ENCODE assay signal across 8 mouse cellular contexts in the genomic region with DNA sequence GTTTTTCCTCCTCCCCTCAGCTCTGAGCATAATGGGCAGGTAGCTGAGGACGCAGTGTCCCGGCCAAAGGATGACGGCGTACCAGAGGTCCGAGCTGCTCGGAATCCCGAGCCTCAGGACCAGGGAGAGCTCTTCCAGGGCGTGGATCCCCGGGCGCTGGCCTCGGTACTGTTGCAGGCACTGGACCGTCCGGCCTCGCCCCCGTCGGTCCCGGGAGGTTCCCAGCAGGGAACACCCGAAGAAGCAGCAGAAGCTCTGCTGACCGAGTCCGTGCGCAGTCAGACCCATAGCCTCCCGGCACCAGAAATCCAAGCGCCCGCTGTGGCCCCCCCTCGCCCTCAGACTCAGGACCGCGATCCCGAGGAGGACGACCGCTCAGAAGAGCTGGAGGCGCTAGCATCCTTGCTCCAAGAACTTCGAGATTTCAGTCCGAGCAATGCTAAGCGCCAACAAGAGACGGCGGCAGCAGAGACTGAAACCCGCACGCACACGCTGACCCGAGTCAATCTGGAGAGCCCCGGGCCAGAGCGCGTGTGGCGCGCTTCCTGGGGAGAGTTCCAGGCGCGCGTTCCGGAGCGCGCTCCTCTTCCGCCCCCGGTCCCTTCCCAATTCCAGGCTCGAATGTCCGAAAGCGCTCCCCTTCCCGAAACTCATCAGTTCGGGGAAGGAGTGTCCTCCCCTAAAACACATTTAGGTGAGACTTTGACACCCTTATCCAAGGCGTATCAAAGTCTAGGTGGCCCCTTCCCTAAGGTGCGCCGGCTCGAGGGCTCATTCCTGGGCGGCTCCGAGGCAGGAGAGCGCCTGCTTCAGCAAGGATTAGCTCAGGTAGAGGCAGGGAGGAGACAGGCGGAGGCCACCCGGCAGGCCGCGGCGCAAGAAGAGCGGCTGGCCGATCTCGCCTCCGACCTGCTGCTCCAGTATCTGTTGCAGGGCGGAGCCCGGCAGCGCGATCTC. TPM values are rescaled to one million over a fixed set of nuclear protein-coding genes. Genes with fewer than 3 reads are reported as not detected.
A peak's percentile ranks its signal among the peaks of the same experiment; 100 is the strongest.
DNase-seq lines count a peak whose midpoint lies in the region; ATAC-seq and TF ChIP-seq lines count a peak whose summit lies in the region.

No protein-coding gene starts in this region.

- H3K27me3 ChIP-seq in kidney, embryonic 15.5 days, result peaks cover 62% of the 10 kb centered on the region
- peaks cover 58% of the 10 kb centered on the region for H3K27me3 ChIP-seq in G1E (ENCODE audit: insufficient read depth, low read length)
- peaks cover 64% of the 10 kb centered on the region for H3K27me3 ChIP-seq in limb, embryonic 14.5 days (ENCODE audit: control insufficient read depth, insufficient read depth, low read length)
- H3K27me3 ChIP-seq in neural tube, embryonic 11.5 days (ENCODE audit: control insufficient read depth, insufficient read depth, low read length), result peaks cover 54% of the 10 kb centered on the region

- TF ChIP-seq CTCF in G1E (IDR thresholded peaks at IDR 0.05; ENCODE audit: low read depth, low read length), result no peak

- TF ChIP-seq POLR2A in limb, embryonic 14.5 days (IDR thresholded peaks at IDR 0.05; ENCODE audit: borderline replicate concordance, extremely low read depth, insufficient read depth, insufficient read length), result no peak

- intact Hi-C loops in heart, postnatal 10 days (cut with DNase I), result no loop called here

- under 1% methylated on average over 78 of the region's 78 CpGs for WGBS in kidney, embryonic 15.5 days
- 1% methylated on average over 77 of the region's 78 CpGs for WGBS in limb, embryonic 14.5 days
- WGBS in neural tube, embryonic 11.5 days, result under 1% methylated on average over 78 of the region's 78 CpGs

- peaks cover 50% of the 10 kb centered on the region for H3K4me1 ChIP-seq in kidney, embryonic 15.5 days
- peaks cover 61% of the 10 kb centered on the region for H3K4me1 ChIP-seq in G1E (ENCODE audit: insufficient read depth, low read depth, low read length)
- H3K4me1 ChIP-seq in limb, embryonic 14.5 days (ENCODE audit: control insufficient read depth, insufficient read depth, low read length), result peaks cover 21% of the 10 kb centered on the region
- peaks cover 16% of the 10 kb centered on the region for H3K4me1 ChIP-seq in neural tube, embryonic 11.5 days (ENCODE audit: control insufficient read depth, insufficient read depth, low read length)

- H3K36me3 ChIP-seq in kidney, embryonic 15.5 days, result peaks cover 6% of the 10 kb centered on the region
- peaks cover 24% of the 10 kb centered on the region for H3K36me3 ChIP-seq in G1E (replicated peaks)
- peaks cover 12% of the 10 kb centered on the region for H3K36me3 ChIP-seq in limb, embryonic 14.5 days (ENCODE audit: control insufficient read depth, insufficient read depth, low read length)
- H3K36me3 ChIP-seq in neural tube, embryonic 11.5 days (ENCODE audit: control insufficient read depth, insufficient read depth, low read length), result no peaks in the 10 kb centered on the region

- DNase-seq in kidney, adult 9 months, result no peak
- DNase-seq in G1E (ENCODE audit: low spot score), result no peak
- DNase-seq in cerebellum, adult 9-11 months, result peak; percentile 51
- DNase-seq in heart, postnatal 10 days, result peak; percentile 57 to 69
- peak; percentile 5 for DNase-seq in limb, embryonic 14.5 days (ENCODE audit: low spot score)
- no peak for DNase-seq in neural tube, embryonic 11.5 days (ENCODE audit: low spot score)
- DNase-seq in layer of hippocampus, postnatal 25 days (ENCODE audit: extremely low spot score in 1 of 2, low spot score in 1 of 2), result no peak

- H3K4me3 ChIP-seq in kidney, embryonic 15.5 days (replicated peaks), result peak overlapping the region; percentile 54
- H3K4me3 ChIP-seq in G1E (ENCODE audit: low read depth, low read length), result peak overlapping the region; percentile 72
- peak overlapping the region; percentile 43 for H3K4me3 ChIP-seq in limb, embryonic 14.5 days (replicated peaks; ENCODE audit: low read length)
- H3K4me3 ChIP-seq in neural tube, embryonic 11.5 days (ENCODE audit: low read depth, low read length), result peak overlapping the region; percentile 33

- no peak for ATAC-seq in kidney, embryonic 15.5 days (replicated peaks; ENCODE audit: low FRiP score)
- no peak for ATAC-seq in G1E (ENCODE audit: extremely low read depth, insufficient number of reproducible peaks, low FRiP score, poor library complexity, severe bottlenecking)
- no peak for ATAC-seq in limb, embryonic 14.5 days (ENCODE audit: low FRiP score, low read depth)
- ATAC-seq in neural tube, embryonic 11.5 days (ENCODE audit: insufficient read depth, low FRiP score, low TSS enrichment), result no peak

- H3K9me3 ChIP-seq in kidney, embryonic 15.5 days (replicated peaks), result no peaks in the 10 kb centered on the region
- peaks cover 8% of the 10 kb centered on the region for H3K9me3 ChIP-seq in G1E (replicated peaks)
- H3K9me3 ChIP-seq in limb, embryonic 14.5 days (ENCODE audit: control insufficient read depth, low read length), result no peaks in the 10 kb centered on the region
- no peaks in the 10 kb centered on the region for H3K9me3 ChIP-seq in neural tube, embryonic 11.5 days (ENCODE audit: control insufficient read depth, low read length)

- H3K4me2 ChIP-seq in kidney, embryonic 15.5 days, result peak overlapping the region; percentile 100
- peak overlapping the region; percentile 99 for H3K4me2 ChIP-seq in limb, embryonic 14.5 days (replicated peaks; ENCODE audit: low read depth, low read length, severe bottlenecking)
- H3K4me2 ChIP-seq in neural tube, embryonic 11.5 days (ENCODE audit: low read depth), result peak overlapping the region; percentile 90

- H3K9ac ChIP-seq in kidney, embryonic 15.5 days, result no peak overlapping the region
- no peak overlapping the region for H3K9ac ChIP-seq in limb, embryonic 14.5 days (ENCODE audit: low read depth, low read length, severe bottlenecking)
- H3K9ac ChIP-seq in neural tube, embryonic 11.5 days (ENCODE audit: low read length), result peak overlapping the region; percentile 22; the same call in 1 of the 2 replicates

- no peak overlapping the region for H3K27ac ChIP-seq in kidney, embryonic 15.5 days
- no peak overlapping the region for H3K27ac ChIP-seq in limb, embryonic 14.5 days (replicated peaks; ENCODE audit: low read depth, low read length)
- H3K27ac ChIP-seq in neural tube, embryonic 11.5 days (ENCODE audit: low read depth, low read length), result no peak overlapping the region

RNA-seq across cellular contexts. Expression of gene Vgf, which starts 5.2 kb away (rescaled TPM):
- 0.10 and 0.55 TPM in 2 replicates for polyA plus RNA-seq in kidney, embryonic 15.5 days (2015; fragmentation: Nextera tagmentation; extraction: Ambion mirVana)
- total RNA-seq in G1E (2014; fragmentation: Nextera tagmentation) (not detected in 2 replicates), G1E (2017) (0.06 and 0.11 TPM in 2 replicates)
- polyA plus RNA-seq in G1E (2012), result 0.56 and 0.59 TPM in 2 replicates
- total RNA-seq in heart, postnatal 10 days (2021), result not detected
- 0.08 and 0.21 TPM in 2 replicates for polyA plus RNA-seq in limb, embryonic 14.5 days (2012; rRNA removed)
- 0.11 TPM in 1 of 2 replicates, not detected in the other for polyA plus RNA-seq in limb, embryonic 14.5 days (2014; fragmentation: Nextera tagmentation; extraction: Ambion mirVana)
- 1.2 and 1.5 TPM in 2 replicates for polyA plus RNA-seq in neural tube, embryonic 11.5 days (2014; fragmentation: Nextera tagmentation; extraction: Ambion mirVana)
- total RNA-seq in layer of hippocampus, postnatal 25 days (2021), result 100 to 1,000 TPM; 219 to 233 TPM

RNA-seq across cellular contexts. Expression of gene Ap1s1, which starts 14.6 kb away (rescaled TPM):
- polyA plus RNA-seq in kidney, embryonic 15.5 days (2015; fragmentation: Nextera tagmentation; extraction: Ambion mirVana), result 181 and 194 TPM in 2 replicates
- total RNA-seq in G1E (2014; fragmentation: Nextera tagmentation) (36.8 and 37.5 TPM in 2 replicates), G1E (2017) (104 and 115 TPM in 2 replicates)
- polyA plus RNA-seq in G1E (2012), result 136 and 173 TPM in 2 replicates
- 10 to 100 TPM; 59.7 to 65.0 TPM for total RNA-seq in heart, postnatal 10 days (2021)
- 98.3 and 112 TPM in 2 replicates for polyA plus RNA-seq in limb, embryonic 14.5 days (2012; rRNA removed)
- 144 and 146 TPM in 2 replicates for polyA plus RNA-seq in limb, embryonic 14.5 days (2014; fragmentation: Nextera tagmentation; extraction: Ambion mirVana)
- 166 and 168 TPM in 2 replicates for polyA plus RNA-seq in neural tube, embryonic 11.5 days (2014; fragmentation: Nextera tagmentation; extraction: Ambion mirVana)
- 100 to 1,000 TPM; 262 to 327 TPM for total RNA-seq in layer of hippocampus, postnatal 25 days (2021)

RNA-seq across cellular contexts. Expression of gene Serpine1, which starts 40.7 kb away (rescaled TPM):
- 0.45 and 0.48 TPM in 2 replicates for polyA plus RNA-seq in kidney, embryonic 15.5 days (2015; fragmentation: Nextera tagmentation; extraction: Ambion mirVana)
- 76.9 and 92.3 TPM in 2 replicates for total RNA-seq in G1E (2014; fragmentation: Nextera tagmentation)
- total RNA-seq in G1E (2017), result 18.6 and 20.4 TPM in 2 replicates
- polyA plus RNA-seq in G1E (2012), result 1.1 and 1.9 TPM in 2 replicates
- 10 to 100 TPM; 11.0 to 19.3 TPM for total RNA-seq in heart, postnatal 10 days (2021)
- 3.9 and 4.5 TPM in 2 replicates for polyA plus RNA-seq in limb, embryonic 14.5 days (2012; rRNA removed)
- 0.40 and 0.48 TPM in 2 replicates for polyA plus RNA-seq in limb, embryonic 14.5 days (2014; fragmentation: Nextera tagmentation; extraction: Ambion mirVana)
- not detected in 2 replicates for polyA plus RNA-seq in neural tube, embryonic 11.5 days (2014; fragmentation: Nextera tagmentation; extraction: Ambion mirVana)
- total RNA-seq in layer of hippocampus, postnatal 25 days (2021), result under 1 TPM; 0.27 to 0.52 TPM

RNA-seq across cellular contexts. Expression of gene Znhit1, which starts 43.5 kb away (rescaled TPM):
- 86.4 and 102 TPM in 2 replicates for polyA plus RNA-seq in kidney, embryonic 15.5 days (2015; fragmentation: Nextera tagmentation; extraction: Ambion mirVana)
- 88.7 and 113 TPM in 2 replicates for total RNA-seq in G1E (2014; fragmentation: Nextera tagmentation)
- total RNA-seq in G1E (2017), result 35.5 and 43.4 TPM in 2 replicates
- 247 and 287 TPM in 2 replicates for polyA plus RNA-seq in G1E (2012)
- total RNA-seq in heart, postnatal 10 days (2021), result 10 to 100 TPM; 51.6 to 53.4 TPM
- 82.4 and 82.7 TPM in 2 replicates for polyA plus RNA-seq in limb, embryonic 14.5 days (2012; rRNA removed)
- polyA plus RNA-seq in limb, embryonic 14.5 days (2014; fragmentation: Nextera tagmentation; extraction: Ambion mirVana), result 105 and 112 TPM in 2 replicates
- 103 and 106 TPM in 2 replicates for polyA plus RNA-seq in neural tube, embryonic 11.5 days (2014; fragmentation: Nextera tagmentation; extraction: Ambion mirVana)
- total RNA-seq in layer of hippocampus, postnatal 25 days (2021), result 10 to 100 TPM; 75.4 to 90.7 TPM

RNA-seq across cellular contexts. Expression of gene Plod3, which starts 44.5 kb away (rescaled TPM):
- polyA plus RNA-seq in kidney, embryonic 15.5 days (2015; fragmentation: Nextera tagmentation; extraction: Ambion mirVana), result 42.9 and 52.5 TPM in 2 replicates
- 21.4 and 39.8 TPM in 2 replicates for total RNA-seq in G1E (2014; fragmentation: Nextera tagmentation)
- 19.7 and 20.7 TPM in 2 replicates for total RNA-seq in G1E (2017)
- polyA plus RNA-seq in G1E (2012), result 33.1 and 33.9 TPM in 2 replicates
- total RNA-seq in heart, postnatal 10 days (2021), result 10 to 100 TPM; 45.0 to 47.1 TPM
- polyA plus RNA-seq in limb, embryonic 14.5 days (2012; rRNA removed), result 114 and 126 TPM in 2 replicates
- 54.0 and 55.1 TPM in 2 replicates for polyA plus RNA-seq in limb, embryonic 14.5 days (2014; fragmentation: Nextera tagmentation; extraction: Ambion mirVana)
- polyA plus RNA-seq in neural tube, embryonic 11.5 days (2014; fragmentation: Nextera tagmentation; extraction: Ambion mirVana), result 31.8 and 34.8 TPM in 2 replicates
- total RNA-seq in layer of hippocampus, postnatal 25 days (2021), result 10 to 100 TPM; 35.0 to 39.8 TPM

Comparison
In these comparisons a context has a peak if more than half of its experiments do, and no peak if none do; other contexts are left out.
1. DNase-seq: peak in cerebellum, adult 9-11 months (single experiment), heart, postnatal 10 days (2 of 2) and limb, embryonic 14.5 days (single experiment); none in kidney, adult 9 months (single experiment), G1E (single experiment), neural tube, embryonic 11.5 days (single experiment) and layer of hippocampus, postnatal 25 days (0 of 2).
2. Peak in every context shown above with its lines, with median percentiles within 50 percentile points of each other: H3K4me2 ChIP-seq and H3K4me3 ChIP-seq.